Mouse (Mus musculus) intestine, embryonic 15.5 days (tissue): ENCODE results near the gene Gramd1c. TPM values are rescaled to one million over a fixed set of nuclear protein-coding genes. Genes with fewer than 3 reads are reported as not detected.
A peak's percentile ranks its signal among the peaks of the same experiment; 100 is the strongest.

ENCODE experiments used
- ATAC-seq: fragments of 200-750 bp; cut with Nextera tagmentation; 2 replicates; pipeline ENCODE4 v1.8.0; 2017; ENCODE audit warnings: moderate TSS enrichment, moderate library complexity
- H3K27ac ChIP-seq: fragments of 300-500 bp; sonication (generic); 2 replicates; pipeline ENCODE4 v1.5.1; 2015; ENCODE audit warnings: mild to moderate bottlenecking, inconsistent platforms
- H3K27me3 ChIP-seq: fragments of 300-500 bp; sonication (generic); replicated peaks from 2 replicates; pipeline ENCODE4 v1.6.1; 2015; ENCODE audit warnings: inconsistent platforms
- H3K36me3 ChIP-seq: fragments of 300-500 bp; sonication (generic); 2 replicates; pipeline ENCODE4 v1.6.1; 2015; ENCODE audit warnings: inconsistent platforms
- H3K4me1 ChIP-seq: fragments of 300-500 bp; sonication (generic); replicated peaks from 2 replicates; pipeline ENCODE4 v1.6.1; 2015; ENCODE audit warnings: inconsistent platforms
- H3K4me2 ChIP-seq: fragments of 300-500 bp; sonication (generic); replicated peaks from 2 replicates; pipeline ENCODE4 v1.6.1; 2015; ENCODE audit warnings: mild to moderate bottlenecking, inconsistent platforms
- H3K4me3 ChIP-seq: fragments of 300-500 bp; sonication (generic); replicated peaks from 2 replicates; pipeline ENCODE4 v1.5.1; 2015; ENCODE audit warnings: inconsistent platforms
- H3K9ac ChIP-seq: fragments of 300-500 bp; sonication (generic); 2 replicates; pipeline ENCODE4 v1.6.1; 2015; ENCODE audit warnings: inconsistent platforms
- H3K9me3 ChIP-seq: fragments of 300-500 bp; sonication (generic); 2 replicates; pipeline ENCODE4 v1.6.1; 2016; ENCODE audit warnings: inconsistent platforms
- WGBS: fragments of 180-500 bp; shearing (Covaris S2); methylation state at CpG from one replicate; pipeline ENCODE4 v1.1.7; 2015; 5-methylcytosine and 5-hydroxymethylcytosine counted together
- polyA plus RNA-seq: library from polyadenylated mRNA; unstranded; fragments of >200 nt; fragmentation: Nextera tagmentation; extraction: Ambion mirVana; gene quantifications from 2 replicates; pipeline ENCODE4 v1.2.1, GENCODE M21; 2015

The Gramd1c gene
- polyA plus RNA-seq, 1 experiment from 2014 or later: 8.4 TPM

DNA sequence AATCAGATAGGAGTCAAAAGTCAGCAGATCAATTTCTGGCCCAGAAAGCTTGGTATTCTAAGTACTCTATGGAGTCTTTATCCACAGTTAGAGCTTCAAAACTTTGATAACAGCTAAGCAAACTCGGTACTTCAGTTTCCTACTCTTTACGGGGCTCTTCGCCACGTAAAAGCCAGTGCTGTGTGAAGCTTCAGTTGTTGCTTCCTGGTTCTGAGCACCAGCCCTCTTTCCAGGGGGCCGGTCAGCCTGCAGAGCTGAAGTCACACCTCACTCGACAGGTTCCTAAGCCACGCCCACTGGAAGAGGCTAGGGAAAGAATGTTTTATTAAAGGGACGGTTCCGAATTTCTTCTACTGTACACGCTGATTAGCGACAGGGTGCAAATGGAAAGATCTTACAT, 47.0 kb downstream of the Gramd1c start:
- 0 out of 2 replicates have a peak, but pooled peaks cover 5% of the 10 kb centered on the region for H3K4me1 ChIP-seq
- no peaks in the 10 kb centered on the region for H3K27me3 ChIP-seq
- 8% methylated on average over 11 of the region's 11 CpGs for WGBS
- H3K4me2 ChIP-seq: peak overlapping the region; percentile 41
- H3K27ac ChIP-seq: no peak overlapping the region
- peak overlapping the region; percentile 24 for H3K4me3 ChIP-seq
- no peaks in the 10 kb centered on the region for H3K9me3 ChIP-seq
- no peak overlapping the region for H3K9ac ChIP-seq
- H3K36me3 ChIP-seq: no peaks in the 10 kb centered on the region
- ATAC-seq: peak; percentile 93

DNA sequence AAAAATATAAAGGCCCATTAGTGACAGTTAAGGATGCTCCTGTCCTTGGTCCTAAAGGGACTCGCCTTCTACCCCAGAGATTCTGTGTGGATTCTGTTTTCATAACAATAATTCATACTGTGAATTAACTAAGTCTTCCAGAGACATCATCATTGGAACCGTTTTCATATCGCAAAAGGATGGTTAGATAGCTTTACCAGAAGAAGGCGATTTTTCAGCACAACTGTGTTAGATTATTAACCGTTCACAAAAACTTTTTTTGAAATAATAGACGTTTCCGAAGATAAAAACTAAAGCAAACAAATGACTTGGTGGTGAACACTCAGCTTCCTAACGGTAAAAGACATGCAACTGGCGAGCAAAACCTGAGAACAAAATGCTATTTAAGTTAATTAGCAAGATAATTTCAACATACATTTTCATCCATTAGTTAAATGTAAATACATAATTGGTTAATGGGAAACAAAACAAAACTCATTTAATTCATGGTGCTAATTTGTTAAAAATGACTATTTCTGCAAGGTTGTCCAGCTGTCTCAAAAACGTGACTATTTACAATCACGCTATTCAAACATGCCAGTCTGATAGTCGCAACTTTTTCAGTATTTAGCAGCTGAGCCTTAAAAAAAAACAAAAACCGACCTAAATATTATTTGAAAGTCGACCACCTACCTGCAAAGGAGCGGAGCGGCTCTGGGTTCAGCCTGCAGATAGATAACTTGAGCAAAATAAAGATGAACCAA, 47.6 kb downstream of the Gramd1c start:
- Histone ChIP-seq H3K9me3 (no peaks in the 10 kb centered on the region), H3K9ac (no peak overlapping the region), H3K27ac (no peak overlapping the region), H3K4me3 (peak overlapping the region; percentile 24), H3K4me2 (peak overlapping the region; percentile 41), H3K36me3 (no peaks in the 10 kb centered on the region), H3K4me1 (0 out of 2 replicates have a peak, but pooled peaks cover 5% of the 10 kb centered on the region), H3K27me3 (no peaks in the 10 kb centered on the region)
- 49% methylated on average over 16 of the region's 16 CpGs for WGBS
- 0 out of 2 replicates have a peak, but pooled peaks have one; percentile 3 for ATAC-seq

GRCm38 (mm10) chr16:44011010-44011409, 52.1 kb downstream of the Gramd1c start:
- WGBS: 62% methylated on average over 5 of the region's 5 CpGs
- H3K9me3 ChIP-seq: no peaks in the 10 kb centered on the region
- H3K4me2 ChIP-seq: no peak overlapping the region
- H3K4me3 ChIP-seq: no peak overlapping the region
- ATAC-seq: no peak
- no peaks in the 10 kb centered on the region for H3K4me1 ChIP-seq
- H3K27ac ChIP-seq: no peak overlapping the region
- no peaks in the 10 kb centered on the region for H3K36me3 ChIP-seq
- H3K9ac ChIP-seq: no peak overlapping the region
- no peaks in the 10 kb centered on the region for H3K27me3 ChIP-seq

DNA sequence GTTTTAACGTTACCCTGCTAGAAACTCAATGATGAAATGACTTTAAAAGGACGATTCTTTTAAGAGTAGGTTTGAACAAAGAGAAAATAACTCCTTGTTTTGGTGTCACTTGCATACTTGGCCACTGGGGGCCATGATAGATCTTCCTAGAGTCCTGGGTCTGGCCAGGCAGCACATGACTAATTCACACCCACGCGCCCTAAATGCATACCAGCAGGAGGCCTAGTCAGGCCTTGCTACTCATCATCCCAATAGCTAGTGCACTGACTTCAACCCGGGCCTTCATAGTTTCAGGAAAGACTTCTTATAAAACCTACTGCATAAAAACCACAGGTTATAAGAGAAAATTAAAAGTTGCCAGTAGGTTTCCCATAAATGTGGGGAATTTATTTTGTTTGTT, 61.1 kb downstream of the Gramd1c start:
- Histone ChIP-seq H3K27me3 (no peaks in the 10 kb centered on the region), H3K4me1 (no peaks in the 10 kb centered on the region), H3K27ac (no peak overlapping the region), H3K36me3 (no peaks in the 10 kb centered on the region), H3K9ac (no peak overlapping the region), H3K4me2 (no peak overlapping the region), H3K4me3 (no peak overlapping the region), H3K9me3 (no peaks in the 10 kb centered on the region)
- 63% methylated on average over 5 of the region's 5 CpGs for WGBS
- no peak for ATAC-seq

- Histone ChIP-seq H3K27ac (no peak overlapping the region), H3K4me2 (no peak overlapping the region), H3K36me3 (no peaks in the 10 kb centered on the region), H3K27me3 (no peaks in the 10 kb centered on the region), H3K9me3 (no peaks in the 10 kb centered on the region), H3K9ac (no peak overlapping the region), H3K4me3 (no peak overlapping the region), H3K4me1 (no peaks in the 10 kb centered on the region)
- 82% methylated on average over 5 of the region's 5 CpGs for WGBS
- no peak for ATAC-seq
These were observed 63.6 kb downstream of the Gramd1c start for GRCm38 (mm10) chr16:43999541-43999940.

GRCm38 (mm10) chr16:43999111-43999510, 64.0 kb downstream of the Gramd1c start:
- Histone ChIP-seq H3K4me1 (no peaks in the 10 kb centered on the region), H3K9ac (no peak overlapping the region), H3K4me2 (no peak overlapping the region), H3K27me3 (no peaks in the 10 kb centered on the region), H3K4me3 (no peak overlapping the region), H3K36me3 (no peaks in the 10 kb centered on the region), H3K9me3 (no peaks in the 10 kb centered on the region), H3K27ac (no peak overlapping the region)
- WGBS: 79% methylated on average over 8 of the region's 8 CpGs
- no peak for ATAC-seq

- no peak for ATAC-seq
- Histone ChIP-seq H3K9me3 (no peaks in the 10 kb centered on the region), H3K36me3 (no peaks in the 10 kb centered on the region), H3K27ac (no peak overlapping the region), H3K4me2 (no peak overlapping the region), H3K27me3 (no peaks in the 10 kb centered on the region), H3K4me1 (no peaks in the 10 kb centered on the region), H3K4me3 (no peak overlapping the region), H3K9ac (no peak overlapping the region)
- 70% methylated on average over 3 of the region's 3 CpGs for WGBS
These were observed 68.5 kb downstream of the Gramd1c start for GRCm38 (mm10) chr16:43994623-43995022.

GRCm38 (mm10) chr16:43986299-43986698, 76.8 kb downstream of the Gramd1c start:
- Histone ChIP-seq H3K4me3 (no peak overlapping the region), H3K9me3 (no peaks in the 10 kb centered on the region), H3K9ac (no peak overlapping the region), H3K4me2 (no peak overlapping the region), H3K36me3 (no peaks in the 10 kb centered on the region), H3K27me3 (no peaks in the 10 kb centered on the region), H3K4me1 (no peaks in the 10 kb centered on the region), H3K27ac (no peak overlapping the region)
- ATAC-seq: no peak
- WGBS: 94% methylated on average over 4 of the region's 4 CpGs

DNA sequence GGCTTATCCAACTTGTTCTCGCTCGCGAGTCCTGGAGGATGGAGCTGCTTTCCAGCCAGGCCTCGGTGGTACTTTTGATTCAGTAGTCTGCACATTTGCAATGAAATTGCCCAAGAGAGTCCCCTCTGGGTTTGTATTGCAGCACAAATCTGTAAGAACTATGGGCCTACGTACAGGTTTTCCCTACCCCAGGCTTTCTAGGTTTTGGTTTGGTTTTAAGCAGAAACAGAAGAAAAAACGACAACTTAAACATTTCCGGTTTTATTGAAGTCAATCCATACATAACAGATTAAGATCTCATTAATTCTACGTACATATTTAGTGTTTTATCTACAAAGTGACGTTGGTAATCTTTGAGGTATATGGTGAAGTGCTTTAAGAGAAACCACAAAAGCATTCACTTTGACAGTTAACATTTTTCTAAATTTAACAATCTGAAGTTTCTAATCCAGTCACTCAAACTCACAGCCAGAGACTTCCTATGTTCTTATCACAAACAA, 83.0 kb downstream of the Gramd1c start:
- peak overlapping the region; percentile 99 for H3K4me2 ChIP-seq
- peaks cover 6% of the 10 kb centered on the region for H3K27me3 ChIP-seq
- H3K9ac ChIP-seq: peak overlapping the region; percentile 59
- peak overlapping the region; percentile 70 for H3K4me3 ChIP-seq
- H3K9me3 ChIP-seq: no peaks in the 10 kb centered on the region
- WGBS: 26% methylated on average over 9 of the region's 9 CpGs
- no peak overlapping the region for H3K27ac ChIP-seq
- H3K36me3 ChIP-seq: no peaks in the 10 kb centered on the region
- no peak for ATAC-seq
- 0 out of 2 replicates have a peak, but pooled peaks cover 4% of the 10 kb centered on the region for H3K4me1 ChIP-seq

GRCm38 (mm10) chr16:43979328-43980109, 83.6 kb downstream of the Gramd1c start, which contains the start of gene Zdhhc23:
TSS of gene Zdhhc23 (minus strand) at chr16:43979791.
- no peak within 1 kb of the TSS for H3K27ac ChIP-seq
- under 1% methylated on average over 91 of the region's 103 CpGs for WGBS
- peak within 1 kb of the TSS; percentile 59 for H3K9ac ChIP-seq
- peaks cover 6% of the 10 kb centered on the region for H3K27me3 ChIP-seq
- peak within 1 kb of the TSS; percentile 99 for H3K4me2 ChIP-seq
- H3K9me3 ChIP-seq: no peaks in the 10 kb centered on the region
- 0 out of 2 replicates have a peak, but pooled peaks cover 4% of the 10 kb centered on the region for H3K4me1 ChIP-seq
- ATAC-seq: peak; percentile 94
- peak within 1 kb of the TSS; percentile 70 for H3K4me3 ChIP-seq
- H3K36me3 ChIP-seq: no peaks in the 10 kb centered on the region

- Histone ChIP-seq H3K4me2 (peak overlapping the region; percentile 99), H3K27ac (no peak overlapping the region), H3K4me3 (peak overlapping the region; percentile 70), H3K36me3 (no peaks in the 10 kb centered on the region), H3K27me3 (peaks cover 6% of the 10 kb centered on the region), H3K9me3 (no peaks in the 10 kb centered on the region), H3K9ac (peak overlapping the region; percentile 59; the same call in 1 of the 2 replicates), H3K4me1 (0 out of 2 replicates have a peak, but pooled peaks cover 4% of the 10 kb centered on the region)
- ATAC-seq: no peak
- WGBS: 19% methylated on average over 7 of the region's 7 CpGs
These were observed 84.2 kb downstream of the Gramd1c start for GRCm38 (mm10) chr16:43979010-43979327.

GRCm38 (mm10) chr16:43973606-43974220, 89.4 kb downstream of the Gramd1c start:
- H3K9ac ChIP-seq: no peak overlapping the region
- H3K9me3 ChIP-seq: no peaks in the 10 kb centered on the region
- H3K4me3 ChIP-seq: no peak overlapping the region
- no peaks in the 10 kb centered on the region for H3K4me1 ChIP-seq
- no peaks in the 10 kb centered on the region for H3K27me3 ChIP-seq
- ATAC-seq: no peak
- H3K36me3 ChIP-seq: no peaks in the 10 kb centered on the region
- no peak overlapping the region for H3K27ac ChIP-seq
- 85% methylated on average over 22 of the region's 22 CpGs for WGBS
- H3K4me2 ChIP-seq: no peak overlapping the region
